Mouse (Mus musculus) adrenal gland, adult 8-10 months (tissue): ENCODE data around the gene Lipa. TPM values are rescaled to one million over a fixed set of nuclear protein-coding genes. Genes with fewer than 3 reads are reported as not detected.

Source experiments
- DNase-seq: peaks from one replicate; pipeline ENCODE4 v3.0.0; 2022
- total RNA-seq, 4 experiments: library from RNA; stranded (reverse); gene quantifications; 2 replicates each; pipeline ENCODE4 v1.2.4; 2022

The Lipa gene
- total RNA-seq, 4 experiments from 2014 or later: 101 to 277 (median 170) TPM

- no peak for DNase-seq
Observed at GRCm38 (mm10) chr19:34461451-34462019, 65.7 kb downstream of the Lipa start.

GRCm38 (mm10) chr19:34450784-34451370 lies 76.4 kb downstream of the Lipa start:
- no peak for DNase-seq

GRCm38 (mm10) chr19:34448851-34449250 lies 78.4 kb downstream of the Lipa start:
- no peak for DNase-seq

DNA sequence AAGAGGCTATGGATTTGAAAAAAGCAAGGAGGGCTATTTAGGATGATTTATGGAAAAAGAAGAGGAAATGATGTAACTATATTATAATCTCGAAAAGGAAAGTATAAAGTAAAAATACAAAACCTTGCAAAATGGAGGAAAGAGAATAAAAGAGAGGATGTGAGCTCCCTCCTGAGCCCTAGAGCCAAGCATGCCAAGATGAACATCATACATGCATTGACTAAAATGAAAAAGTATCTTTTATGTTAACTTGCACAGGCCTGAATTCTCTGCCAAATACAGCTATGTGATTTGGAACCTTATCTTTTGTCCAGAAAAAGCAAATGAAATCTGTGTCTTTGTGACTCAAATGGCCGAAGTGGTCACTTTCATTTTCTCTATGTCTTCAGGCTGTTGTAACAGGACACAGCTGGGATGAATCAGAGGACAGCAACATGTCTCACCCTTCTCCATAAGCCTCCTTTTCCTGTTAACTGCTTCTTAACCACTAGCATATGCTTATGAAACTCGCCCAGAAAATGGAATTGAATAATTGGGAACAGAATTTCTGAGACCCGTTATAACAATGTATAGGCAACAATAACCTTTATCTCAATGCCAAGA lies 81.8 kb downstream of the Lipa start:
- no peak for DNase-seq

GRCm38 (mm10) chr19:34444785-34445184 lies 82.5 kb downstream of the Lipa start:
- no peak for DNase-seq

Other genes starting within 250 kb of the Lipa start
- 10 to 100 TPM in 1 of 4 experiments, 1 to 10 TPM in 3; 7.9 to 10.1 (median 8.3) TPM for gene Fas, start 236.8 kb downstream of the Lipa start, total RNA-seq
- 1 to 10 TPM in 3 of 4 experiments, under 1 TPM in 1; 0.64 to 3.4 (median 1.8) TPM for gene Ch25h, start 52.3 kb downstream of the Lipa start, total RNA-seq
- 1 to 10 TPM; 3.7 to 6.2 (median 4.7) TPM for gene Ifit2, start 23.2 kb upstream of the Lipa start, total RNA-seq
- 10 to 100 TPM in 2 of 4 experiments, 1 to 10 TPM in 2; 7.0 to 15.3 (median 9.9) TPM for gene Ifit3, start 56.1 kb upstream of the Lipa start, total RNA-seq
- 1 to 10 TPM in 2 of 4 experiments, under 1 TPM in 2; 0.98 to 1.2 (median 1.0) TPM for gene Ifit1bl1, start 74.5 kb upstream of the Lipa start, total RNA-seq
- gene Ifit3b, start 80.5 kb upstream of the Lipa start, total RNA-seq: 1 to 10 TPM; 2.6 to 7.4 (median 5.4) TPM
- under 1 TPM; 0.14 to 0.34 (median 0.25) TPM for gene Ifit1bl2, start 113.3 kb upstream of the Lipa start, total RNA-seq
- gene Ifit1, start 113.4 kb upstream of the Lipa start, total RNA-seq: 1 to 10 TPM; 4.8 to 9.4 (median 6.0) TPM
- 1 to 10 TPM in 2 of 4 experiments, under 1 TPM in 2; 0.32 to 2.4 (median 0.88) TPM for gene Slc16a12, start 219.8 kb upstream of the Lipa start, total RNA-seq